Mouse (Mus musculus): ENCODE results near the gene H2-D1. TPM values are rescaled to one million over a fixed set of nuclear protein-coding genes. Genes with fewer than 3 reads are reported as not detected.
A peak's percentile ranks its signal among the peaks of the same experiment; 100 is the strongest.
"Not testable (repeated sequence)": the region's sequence is repeated elsewhere in the genome, so short reads cannot be mapped to it uniquely, and the experiment has no call there.

Gene H2-D1
- total RNA-seq, 2 experiments from 2014 or later, result 26.2 to 33.1 TPM

- DNase-seq (ENCODE audit: low spot score in 2 of 2), result peak; percentile 91 to 99
These were observed 39.2 kb downstream of the H2-D1 start for GRCm38 (mm10) chr17:35301645-35302258.

- DNase-seq (ENCODE audit: low spot score in 2 of 2), result no peak
These were observed 40.7 kb downstream of the H2-D1 start for GRCm38 (mm10) chr17:35303271-35303670.

DNA sequence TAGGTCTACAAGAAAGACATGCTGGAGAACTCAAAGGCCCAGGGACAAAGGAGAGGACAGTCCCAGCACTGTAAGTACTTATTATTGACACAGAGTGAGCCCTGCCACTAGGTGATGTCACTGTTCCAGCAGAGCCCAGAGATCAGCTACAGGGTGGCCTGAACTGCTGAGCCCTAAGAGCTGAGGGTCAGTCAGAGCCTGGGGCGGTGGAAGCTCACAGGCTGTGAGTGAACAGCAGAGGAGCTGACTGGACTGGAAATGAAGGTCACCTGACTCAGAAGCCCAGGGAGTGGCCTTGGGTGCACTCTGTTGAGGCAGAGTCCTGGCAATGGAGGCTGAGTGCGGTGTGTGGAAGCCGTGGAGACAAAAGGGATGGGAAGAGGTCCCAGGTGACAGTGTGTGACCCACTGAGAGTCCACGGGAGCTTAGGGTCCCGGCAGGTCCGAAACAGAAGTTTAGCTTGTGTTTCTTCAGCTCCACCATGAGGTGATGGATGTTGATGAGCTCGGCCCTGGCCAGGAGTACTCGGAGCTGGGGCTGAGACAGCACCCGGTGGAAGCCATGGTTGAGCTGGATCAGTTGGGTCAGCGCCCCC is 41.3 kb downstream of the H2-D1 start:
- DNase-seq (ENCODE audit: low spot score in 2 of 2), result no peak

- DNase-seq (ENCODE audit: low spot score in 2 of 2), result no peak
These were observed 41.9 kb downstream of the H2-D1 start for GRCm38 (mm10) chr17:35304478-35304877.

DNA sequence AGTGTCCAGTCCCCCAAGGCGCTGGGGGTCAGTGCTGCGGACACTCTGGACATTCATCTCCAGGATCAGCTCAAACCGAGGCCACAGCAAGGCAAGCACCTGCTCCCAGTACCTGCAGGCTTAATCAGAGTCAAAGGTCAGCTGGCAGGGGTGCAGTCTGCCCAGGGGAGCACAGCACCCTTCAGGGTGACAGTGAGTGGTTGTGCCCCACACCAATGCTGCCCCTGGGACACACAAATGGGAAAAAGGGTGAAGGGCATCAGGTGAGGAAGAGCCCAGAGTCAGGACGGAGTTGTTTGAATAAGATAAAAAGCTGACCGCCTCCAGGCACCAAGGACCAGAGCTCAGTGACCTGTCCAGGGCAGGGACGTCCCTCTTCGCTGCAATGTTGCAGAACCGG is 42.4 kb downstream of the H2-D1 start:
- not testable (repeated sequence) for DNase-seq (ENCODE audit: low spot score in 2 of 2)

Small RNAs within 50 kb of the gene (microRNA-seq; reads per million reads assigned to microRNA genes)
- gene Mir6975, result 0.63 to 0.99 reads per million in 2 experiments
- 0 reads per million in 2 experiments for gene Mir8094

Other genes starting within 250 kb of the H2-D1 start
- under 1 TPM; 0.61 to 0.77 TPM for gene Vwa7, start 246.2 kb upstream of the H2-D1 start, total RNA-seq (2021)
- not detected for gene Sapcd1, start 234.7 kb upstream of the H2-D1 start, total RNA-seq (2021)
- gene Msh5, start 216.0 kb upstream of the H2-D1 start, total RNA-seq (2021), result under 1 TPM; 0.65 to 0.68 TPM
- 10 to 100 TPM in 1 of 2 experiments, 1 to 10 TPM in 1; 9.1 to 10.2 TPM for gene Clic1, start 212.8 kb upstream of the H2-D1 start, total RNA-seq (2021)
- gene Ddah2, start 203.7 kb upstream of the H2-D1 start, total RNA-seq (2021), result 10 to 100 TPM in 1 of 2 experiments, 1 to 10 TPM in 1; 9.9 to 11.6 TPM
- gene Ly6g6c, start 197.3 kb upstream of the H2-D1 start, total RNA-seq (2021), result not detected
- not detected for gene Mpig6b, start 196.5 kb upstream of the H2-D1 start, total RNA-seq (2021)
- gene Ly6g6e, start 185.8 kb upstream of the H2-D1 start, total RNA-seq (2021), result 1 to 10 TPM; 2.3 to 6.2 TPM
- gene Ly6g6d, start 184.7 kb upstream of the H2-D1 start, total RNA-seq (2021), result 1 to 10 TPM in 1 of 2 experiments, under 1 TPM in 1; 0.70 to 1.0 TPM
- under 1 TPM; 0.33 to 0.40 TPM for gene Ly6g6f, start 177.1 kb upstream of the H2-D1 start, total RNA-seq (2021)
- gene Abhd16a, start 173.5 kb upstream of the H2-D1 start, total RNA-seq (2021), result 100 to 1,000 TPM; 115 to 120 TPM
- gene Ly6g5c, start 154.5 kb upstream of the H2-D1 start, total RNA-seq (2021), result not detected
- gene Ly6g5b, start 147.3 kb upstream of the H2-D1 start, total RNA-seq (2021), result under 1 TPM; 0.28 to 0.72 TPM
- gene Gpank1, start 141.3 kb upstream of the H2-D1 start, total RNA-seq (2021), result 10 to 100 TPM; 15.9 to 16.4 TPM
- gene Csnk2b, start 140.7 kb upstream of the H2-D1 start, total RNA-seq (2021), result 100 to 1,000 TPM; 192 to 198 TPM
- 10 to 100 TPM; 31.5 to 32.2 TPM for gene D17H6S53E, start 136.4 kb upstream of the H2-D1 start, total RNA-seq (2021)
- not detected for gene Apom, start 130.7 kb upstream of the H2-D1 start, total RNA-seq (2021)
- 100 to 1,000 TPM; 294 to 308 TPM for gene Bag6, start 127.6 kb upstream of the H2-D1 start, total RNA-seq (2021)
- 100 to 1,000 TPM; 270 to 288 TPM for gene Prrc2a, start 97.8 kb upstream of the H2-D1 start, total RNA-seq (2021)
- gene Aif1, start 86.7 kb upstream of the H2-D1 start, total RNA-seq (2021), result 10 to 100 TPM in 1 of 2 experiments, 1 to 10 TPM in 1; 8.6 to 11.6 TPM
- 1 to 10 TPM; 6.0 to 6.9 TPM for gene Lst1, start 74.3 kb upstream of the H2-D1 start, total RNA-seq (2021)
- gene Ltb, start 68.3 kb upstream of the H2-D1 start, total RNA-seq (2021), result under 1 TPM; 0.79 to 0.80 TPM
- not detected for gene Tnf, start 60.7 kb upstream of the H2-D1 start, total RNA-seq (2021)
- gene Lta, start 57.4 kb upstream of the H2-D1 start, total RNA-seq (2021), result under 1 TPM; 0.23 to 0.60 TPM
- gene Gm16181, start 41.9 kb upstream of the H2-D1 start, total RNA-seq (2021), result not detected
- gene Atp6v1g2, start 29.1 kb upstream of the H2-D1 start, total RNA-seq (2021), result 100 to 1,000 TPM; 587 to 598 TPM
- gene Nfkbil1, start 26.9 kb upstream of the H2-D1 start, total RNA-seq (2021), result 10 to 100 TPM; 11.6 to 14.9 TPM
- gene Ddx39b, start 21.0 kb upstream of the H2-D1 start, total RNA-seq (2021), result 100 to 1,000 TPM; 201 to 213 TPM
- gene H2-Q1, start 57.7 kb downstream of the H2-D1 start, total RNA-seq (2021), result 1 to 10 TPM in 1 of 2 experiments, under 1 TPM in 1; 0.79 to 1.2 TPM
- under 1 TPM; 0.44 to 0.82 TPM for gene H2-Q2, start 79.5 kb downstream of the H2-D1 start, total RNA-seq (2021)
- gene H2-Q4, start 116.9 kb downstream of the H2-D1 start, total RNA-seq (2021), result 1 to 10 TPM; 2.9 to 4.1 TPM
- 1 to 10 TPM in 1 of 2 experiments, under 1 TPM in 1; 0.96 to 1.4 TPM for gene H2-Q6, start 162.1 kb downstream of the H2-D1 start, total RNA-seq (2021)
- gene H2-Q7, start 176.4 kb downstream of the H2-D1 start, total RNA-seq (2021), result 1 to 10 TPM in 1 of 2 experiments, under 1 TPM in 1; 0.53 to 1.4 TPM
- gene H2-Q10, start 207.4 kb downstream of the H2-D1 start, total RNA-seq (2021), result under 1 TPM; 0.33 to 0.46 TPM
- gene Pou5f1, start 243.3 kb downstream of the H2-D1 start, total RNA-seq (2021), result not detected

Data from left cerebral cortex, adult 18-20 months (tissue).